Mouse (Mus musculus) ES-E14 (cell line): ENCODE data around the gene Lmnb2.

Source experiments
- MAFK ChIP-seq: IDR thresholded peaks from 2 replicates; pipeline ENCODE4 v1.6.1; 2014; ENCODE audit warnings: mild to moderate bottlenecking, low read depth, low read length, inconsistent platforms; ENCODE audit not compliant: insufficient read depth
- ZC3H11A ChIP-seq: IDR thresholded peaks from 2 replicates; pipeline ENCODE4 v1.6.1; 2012; ENCODE audit warnings: low read depth, mild to moderate bottlenecking, inconsistent platforms, low read length, borderline replicate concordance

DNA sequence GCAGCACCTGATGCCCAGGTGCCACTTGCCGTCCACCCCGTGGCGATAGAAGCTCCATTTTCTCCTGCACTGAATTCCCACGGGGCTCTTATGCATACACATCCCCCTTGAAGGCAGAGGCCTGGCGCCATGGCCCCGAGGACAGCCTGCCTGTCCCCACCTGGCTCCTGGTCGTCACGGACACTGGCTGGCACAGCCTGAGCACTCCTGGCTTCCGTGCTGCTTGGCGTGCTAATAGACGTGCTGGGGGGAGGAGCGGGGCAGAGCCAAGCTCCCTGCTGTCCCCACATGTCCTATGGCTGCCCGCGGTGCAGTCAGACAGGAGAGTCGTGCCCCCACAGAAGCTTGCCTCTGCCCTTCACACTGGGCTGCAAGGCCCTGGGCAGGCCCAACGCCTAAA, 53.6 kb downstream of the Lmnb2 start:
- TF ChIP-seq MAFK, result no peak
- no peak for TF ChIP-seq ZC3H11A
